Mouse (Mus musculus) thymus, postnatal 10 days (tissue): ENCODE results near the gene St6galnac6.
A peak's percentile ranks its signal among the peaks of the same experiment; 100 is the strongest.

Experiments used
- DNase-seq, 2 experiments: peaks; one replicate each; pipeline ENCODE4 v3.0.0; 2021; ENCODE audit warnings: low spot score in 2 of 2

The St6galnac6 gene

DNA sequence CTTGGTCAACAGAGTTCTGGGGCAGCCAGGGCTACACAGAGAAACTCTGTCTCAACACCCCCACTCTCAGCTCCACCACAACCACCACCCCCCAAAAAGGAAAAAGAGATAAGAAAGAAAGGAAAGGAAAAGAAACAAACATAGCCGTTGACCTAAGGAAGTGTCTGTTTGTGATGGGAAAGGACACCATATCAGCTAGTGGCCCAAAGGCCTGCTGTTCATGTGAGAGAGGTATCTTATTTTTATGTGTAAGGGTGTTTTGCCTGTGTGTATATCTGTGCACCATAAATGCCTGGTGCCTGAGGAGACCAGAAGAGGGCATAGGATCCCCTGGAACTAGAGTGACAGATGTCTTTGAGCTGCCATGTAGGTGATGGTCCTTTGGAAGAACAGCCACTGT, 40.1 kb downstream of the St6galnac6 start:
- DNase-seq: no peak

DNA sequence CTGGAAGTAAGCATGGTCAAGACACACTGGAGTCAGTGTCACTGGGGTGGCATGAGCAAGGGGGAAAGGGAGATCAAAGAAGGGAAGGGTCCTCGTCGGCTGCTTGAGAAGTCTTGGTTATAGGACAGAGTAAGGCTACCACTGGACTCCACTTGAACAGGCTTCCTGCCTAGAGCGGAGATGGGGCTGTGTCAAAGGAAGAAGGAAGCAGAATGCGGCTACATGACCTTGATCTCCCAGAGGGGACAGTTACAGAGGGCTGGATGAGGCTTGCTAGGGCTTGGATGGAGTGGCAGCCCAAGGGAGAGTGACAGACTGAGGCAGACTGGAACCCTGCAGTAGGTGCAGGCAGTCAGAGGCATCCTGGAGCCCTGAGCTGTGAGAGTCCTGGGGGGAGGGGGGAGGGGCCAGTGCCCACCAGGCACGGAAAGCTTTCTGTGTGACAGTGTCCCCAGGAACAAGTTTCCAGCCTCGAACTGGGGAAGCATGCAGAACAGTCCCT, 41.1 kb downstream of the St6galnac6 start:
- DNase-seq: no peak

DNA sequence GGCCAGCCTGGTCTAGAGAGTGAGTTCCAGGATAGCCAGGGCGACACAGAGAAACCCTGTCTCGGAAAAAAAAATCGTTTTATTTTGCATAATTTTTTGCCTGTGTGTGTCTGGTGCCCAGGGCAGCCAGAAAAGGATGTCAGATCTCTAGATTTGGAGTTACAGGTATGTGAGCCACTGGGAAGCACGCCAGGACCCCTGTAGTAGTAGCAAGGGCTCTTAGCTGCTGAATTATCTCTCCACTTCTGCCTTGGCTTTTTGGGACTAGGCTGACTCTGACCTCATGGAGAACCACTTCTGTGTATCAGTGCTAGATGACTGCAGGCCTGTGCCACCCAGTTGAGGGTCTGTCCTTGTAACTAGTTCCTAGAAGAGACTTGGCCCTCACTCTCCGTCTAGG, 42.3 kb downstream of the St6galnac6 start:
- DNase-seq: no peak

DNA sequence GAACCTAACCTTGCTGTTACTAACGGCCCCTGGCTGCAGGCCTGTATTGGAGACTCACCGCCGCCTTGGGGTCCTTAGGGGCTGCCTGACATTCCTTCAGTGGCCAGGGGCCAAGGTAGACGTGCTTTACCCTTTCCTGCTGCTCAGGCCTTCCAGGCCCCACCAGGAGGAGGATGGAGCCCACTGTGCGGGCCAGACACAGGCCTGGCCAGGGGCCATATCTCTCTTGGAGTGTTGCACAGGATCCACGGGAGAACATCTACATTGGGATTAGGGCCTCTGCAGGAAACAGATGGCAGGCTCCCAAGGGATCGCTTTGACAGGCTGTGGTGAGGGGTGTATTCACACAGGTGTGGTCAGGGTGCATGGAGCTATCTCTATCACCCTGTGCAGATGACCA, 43.3 kb downstream of the St6galnac6 start:
- no peak for DNase-seq

DNA sequence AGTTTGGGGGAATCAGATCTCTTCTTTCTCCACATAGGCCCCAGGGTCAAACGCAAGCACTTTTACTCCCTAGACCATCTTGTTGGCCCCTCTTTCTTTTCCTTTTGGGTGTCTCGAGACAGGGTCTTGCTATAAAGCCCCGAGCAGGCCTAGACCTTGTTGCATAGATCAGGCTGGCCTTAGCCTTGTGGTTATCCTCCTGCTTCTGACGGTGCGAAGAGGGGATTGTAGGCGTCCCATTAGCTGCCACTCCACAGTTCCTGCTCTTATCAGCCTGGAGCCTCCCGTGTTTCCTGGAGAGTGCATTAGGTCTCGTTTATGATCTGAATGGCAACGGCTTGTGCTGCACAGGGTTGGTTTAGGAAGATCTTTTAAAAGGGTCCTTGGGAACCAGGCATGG, 44.6 kb downstream of the St6galnac6 start:
- no peak for DNase-seq

DNA sequence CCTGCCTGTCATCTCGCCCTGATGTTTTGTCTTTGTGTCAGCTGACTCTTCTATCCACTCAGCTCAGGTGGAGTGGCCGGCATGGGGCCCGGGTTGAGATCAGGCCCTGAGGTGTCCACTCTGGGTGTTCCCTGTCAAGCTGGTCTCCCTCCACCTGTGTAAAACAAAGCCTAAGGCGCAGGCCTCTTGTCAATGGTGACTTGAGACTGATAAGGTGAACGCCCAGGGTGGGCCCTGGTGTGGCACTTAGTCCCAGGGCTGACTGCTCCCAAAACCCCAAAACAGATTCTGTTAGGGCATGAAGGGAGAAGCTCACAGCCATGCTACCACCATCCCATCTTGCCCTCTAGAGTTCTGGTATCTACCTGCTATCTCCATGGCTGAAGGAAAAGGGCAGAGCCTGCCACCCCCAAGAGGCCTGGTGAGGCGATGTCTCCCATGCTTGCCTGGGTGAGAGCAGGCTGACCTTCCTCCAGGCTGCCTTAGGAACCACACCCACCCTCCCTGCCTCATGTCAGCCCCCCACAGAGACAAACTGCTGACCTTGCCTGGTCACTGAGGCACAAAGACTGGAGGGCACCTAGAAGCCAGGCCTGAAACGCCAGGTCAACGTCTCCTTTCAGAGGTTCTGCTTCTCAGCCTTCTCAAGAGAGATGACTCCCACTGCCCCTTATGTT, 45.4 kb downstream of the St6galnac6 start:
- no peak for DNase-seq

DNA sequence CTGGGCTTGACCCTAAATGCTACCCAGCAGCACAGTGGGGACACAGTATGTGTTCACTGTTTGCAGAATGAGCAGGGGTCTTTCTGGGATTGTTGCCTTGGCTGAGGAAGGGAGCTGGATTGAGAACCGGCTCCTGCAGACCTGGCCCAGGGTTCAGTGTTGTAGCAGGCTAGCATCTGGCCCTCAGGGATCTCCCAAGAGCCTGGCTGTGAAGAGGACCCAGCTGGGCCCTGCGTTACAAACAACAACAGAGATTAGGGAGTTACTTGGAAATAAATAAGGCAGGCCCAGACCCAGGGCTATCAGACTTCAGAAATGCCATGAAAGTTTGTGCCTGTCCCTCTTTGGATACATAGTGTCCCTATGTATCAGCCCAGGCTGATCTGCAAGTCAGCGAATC, 46.1 kb downstream of the St6galnac6 start:
- DNase-seq: no peak

DNA sequence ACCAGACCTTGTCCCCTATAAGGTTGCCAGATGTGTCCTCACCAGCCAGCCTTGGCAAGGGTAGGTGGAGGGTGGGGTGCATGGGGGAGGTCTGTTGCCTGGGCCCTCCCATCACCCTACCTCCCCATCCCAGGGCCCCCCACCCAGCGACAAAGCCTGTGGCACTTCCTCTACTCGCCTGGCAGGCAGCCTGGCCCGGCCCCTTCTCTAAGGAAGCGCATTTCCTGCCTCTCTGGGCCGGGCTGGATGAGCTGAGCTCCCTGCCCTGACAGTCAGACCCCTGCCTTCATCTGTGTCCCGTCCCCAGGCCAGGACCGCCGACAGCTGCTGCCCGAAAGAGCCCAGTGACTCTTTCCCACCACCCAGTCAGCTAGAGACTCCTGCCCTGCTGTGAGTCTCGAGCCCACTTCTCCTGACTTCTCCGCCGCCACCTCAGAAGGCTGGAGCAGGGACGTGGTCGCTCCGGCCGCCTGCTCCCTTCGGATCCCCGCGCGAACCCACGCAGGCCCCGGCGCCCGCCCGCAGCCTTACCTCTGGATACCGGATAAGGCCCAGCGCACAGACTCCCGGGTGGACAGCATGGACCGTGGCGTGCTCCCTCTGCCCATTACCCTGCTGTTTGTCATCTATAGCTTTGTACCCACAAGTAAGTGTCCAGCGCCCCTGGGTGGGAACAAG, 47.0 kb downstream of the St6galnac6 start, which contains the start of gene Eng:
Eng (plus strand) TSS at position 217 of the 678 bp plus-strand sequence.
- DNase-seq: peak; percentile 52 to 54

DNA sequence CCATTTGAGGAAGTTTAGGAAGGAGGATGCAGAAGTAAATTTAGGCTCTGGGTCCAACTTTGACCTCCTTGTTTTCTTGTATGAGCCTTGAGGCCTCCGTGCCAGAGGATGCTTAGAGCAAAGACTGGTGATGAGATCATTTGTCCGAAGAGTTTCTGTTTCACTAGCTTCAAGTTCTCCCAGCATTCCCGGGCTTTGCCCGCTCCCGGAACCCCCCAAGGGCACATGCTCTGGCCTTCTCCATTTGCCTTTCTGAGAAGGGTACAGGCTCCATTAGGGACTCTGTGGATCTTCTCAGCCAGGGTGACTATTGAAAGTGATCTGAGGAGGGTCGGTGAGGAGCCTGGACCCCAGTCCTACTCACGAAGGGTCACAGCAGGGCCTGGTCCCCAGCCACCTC, 47.9 kb downstream of the St6galnac6 start:
- DNase-seq: no peak

DNA sequence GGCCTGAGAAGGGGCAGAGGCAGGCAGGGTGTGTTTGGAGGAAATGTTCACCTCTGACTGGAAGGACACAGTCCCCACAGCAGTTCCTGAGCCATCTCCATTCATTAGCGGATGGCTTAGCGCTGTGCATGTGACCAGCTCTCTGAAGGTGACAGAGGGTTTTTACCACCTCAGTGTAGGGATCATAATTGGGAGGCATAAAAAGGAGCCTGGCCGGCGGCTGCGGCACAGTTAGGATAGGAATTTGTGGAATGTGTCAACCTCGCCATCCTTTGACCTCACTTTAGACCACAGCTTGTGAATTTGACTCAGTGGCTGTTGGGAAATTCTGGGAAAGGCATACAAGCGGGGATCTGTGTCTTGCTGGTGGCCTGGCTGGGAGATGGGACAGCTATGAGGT, 54.3 kb downstream of the St6galnac6 start:
- DNase-seq: no peak

DNA sequence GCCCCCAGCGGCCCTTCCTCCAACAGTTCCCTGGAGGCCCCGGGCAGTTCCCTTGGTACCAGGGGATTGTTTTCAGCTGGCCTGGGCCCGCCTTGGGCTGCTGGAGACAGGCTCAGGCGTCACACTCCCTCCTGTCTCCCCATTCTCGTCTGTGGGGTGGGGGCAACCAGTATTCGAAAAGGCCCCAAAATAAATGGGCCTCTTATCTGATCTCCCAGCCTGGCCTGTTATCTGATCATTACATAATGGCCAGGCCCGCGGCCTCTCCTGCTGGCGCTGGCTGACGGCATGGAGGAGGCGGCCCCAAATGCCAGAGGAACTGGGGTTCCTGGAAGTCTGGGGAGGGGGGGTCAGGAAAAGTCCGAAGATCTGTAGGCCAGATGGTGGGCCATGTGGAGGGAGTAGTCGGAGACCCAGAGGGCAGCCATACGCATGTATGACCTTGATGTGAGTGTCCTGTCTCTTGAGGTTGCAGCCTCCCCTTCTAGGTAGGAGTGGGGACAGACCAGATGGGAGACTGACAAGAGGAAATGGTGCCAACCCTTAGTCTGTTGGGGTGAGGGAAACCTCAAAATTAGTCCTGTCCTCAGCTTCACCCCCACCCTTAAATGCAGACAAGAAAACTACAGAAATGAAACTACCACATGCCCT, 55.4 kb downstream of the St6galnac6 start:
- no peak for DNase-seq

DNA sequence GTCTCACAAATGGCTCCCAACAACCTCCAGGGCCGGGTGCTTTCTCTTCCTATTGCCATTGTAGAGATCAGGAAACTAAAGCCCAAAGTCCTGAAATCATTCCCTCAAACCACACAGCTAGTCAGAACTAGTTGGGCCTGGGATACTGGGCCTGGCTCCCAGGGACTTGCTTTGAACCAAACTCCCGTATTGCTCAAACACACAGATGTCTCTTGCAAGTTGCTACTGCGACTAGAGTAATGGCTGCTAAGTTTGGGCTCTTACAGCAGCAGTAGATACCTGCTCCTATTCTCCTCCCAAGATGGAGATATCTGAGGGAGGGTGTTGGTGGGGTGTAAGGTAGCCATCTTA, 55.9 kb downstream of the St6galnac6 start:
- no peak for DNase-seq

DNA sequence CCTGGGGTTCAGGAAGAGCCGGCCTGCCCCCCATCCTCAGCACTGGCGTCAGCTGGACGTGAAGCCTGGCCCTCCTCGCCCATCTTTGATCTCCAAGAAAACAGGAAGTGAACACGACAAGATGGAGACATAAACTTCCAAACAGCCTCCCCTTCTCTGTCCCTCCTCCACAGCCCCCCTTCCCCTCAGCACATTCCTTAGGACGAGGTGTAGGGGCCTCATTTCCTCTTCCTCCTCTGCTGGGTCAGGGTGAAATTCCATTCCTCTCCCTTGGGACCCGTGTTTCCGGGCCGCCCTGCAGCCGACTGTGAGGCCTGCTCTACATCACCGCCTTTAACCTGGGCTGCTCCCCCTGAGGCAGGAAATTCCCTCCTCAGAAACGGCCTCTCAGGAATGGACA, 56.3 kb downstream of the St6galnac6 start:
- DNase-seq: no peak

DNA sequence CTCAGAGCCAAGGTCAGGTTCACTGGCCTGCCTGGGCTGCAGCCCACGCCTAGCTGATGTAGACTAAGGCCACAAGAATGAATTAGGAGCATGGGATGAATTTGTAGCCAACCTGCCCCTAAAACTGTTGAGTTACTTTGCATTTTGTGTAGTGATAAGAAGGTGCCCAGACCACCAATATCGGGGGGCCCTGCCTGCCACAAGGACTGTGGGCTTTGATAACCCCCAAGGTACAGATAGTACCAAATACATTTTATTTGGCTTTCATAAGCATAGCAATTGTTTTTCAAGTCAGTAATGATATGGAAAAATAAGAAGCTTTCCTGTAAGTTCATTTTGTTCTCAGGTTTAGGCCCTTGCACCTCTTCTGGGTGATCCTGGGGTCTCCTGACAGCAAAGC, 59.4 kb downstream of the St6galnac6 start:
- DNase-seq: no peak

DNA sequence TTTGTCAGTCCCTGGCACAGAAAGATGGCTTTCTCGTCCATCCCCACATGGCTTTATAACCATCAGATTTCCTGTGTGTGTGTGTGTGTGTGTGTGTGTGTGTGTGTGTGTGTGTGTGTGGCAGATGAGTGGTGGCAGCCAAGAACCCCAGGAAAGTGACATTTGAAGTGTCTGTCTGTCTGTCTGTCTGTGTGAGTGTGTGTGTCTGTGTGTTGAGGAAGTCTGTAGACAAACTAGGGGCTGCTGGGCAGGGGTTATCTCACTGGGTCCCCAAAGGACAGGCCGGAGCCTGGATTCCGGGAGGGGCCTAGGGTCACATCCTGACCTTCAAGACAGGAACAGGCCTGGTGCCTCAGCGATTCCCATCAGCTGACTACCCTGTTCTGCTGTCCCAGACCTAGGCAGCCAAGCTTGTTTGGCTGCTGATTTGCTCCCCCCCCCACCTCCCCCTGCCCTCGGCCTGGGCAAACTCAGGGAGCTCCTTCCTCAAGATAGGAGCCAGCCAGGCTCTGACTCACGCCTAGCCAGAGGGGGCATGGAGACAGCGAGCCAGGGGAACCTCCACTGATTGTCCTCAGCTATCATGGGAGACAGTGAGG, 62.1 kb downstream of the St6galnac6 start:
- DNase-seq: no peak

DNA sequence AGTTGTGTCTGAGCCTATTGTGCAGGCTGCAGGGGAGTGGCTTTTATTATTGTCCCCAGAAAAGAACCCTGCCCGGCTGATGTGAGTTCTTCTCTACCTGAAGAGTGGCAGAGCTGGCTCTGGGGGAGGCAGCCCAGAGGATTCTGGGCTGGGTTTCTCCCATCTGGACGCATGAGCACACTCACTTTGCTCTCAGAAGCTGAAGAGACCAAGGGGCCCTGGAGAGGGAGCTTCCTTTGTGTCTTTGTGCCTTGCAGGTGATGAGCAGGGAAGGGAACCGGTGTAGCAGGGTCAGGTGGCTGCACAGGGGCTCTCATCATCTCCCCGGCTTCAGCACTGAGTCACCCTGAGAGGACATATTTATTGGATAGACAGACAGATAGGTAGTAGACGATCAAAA, 62.8 kb downstream of the St6galnac6 start:
- DNase-seq: peak in 1 of 2 experiments; percentile 29

DNA sequence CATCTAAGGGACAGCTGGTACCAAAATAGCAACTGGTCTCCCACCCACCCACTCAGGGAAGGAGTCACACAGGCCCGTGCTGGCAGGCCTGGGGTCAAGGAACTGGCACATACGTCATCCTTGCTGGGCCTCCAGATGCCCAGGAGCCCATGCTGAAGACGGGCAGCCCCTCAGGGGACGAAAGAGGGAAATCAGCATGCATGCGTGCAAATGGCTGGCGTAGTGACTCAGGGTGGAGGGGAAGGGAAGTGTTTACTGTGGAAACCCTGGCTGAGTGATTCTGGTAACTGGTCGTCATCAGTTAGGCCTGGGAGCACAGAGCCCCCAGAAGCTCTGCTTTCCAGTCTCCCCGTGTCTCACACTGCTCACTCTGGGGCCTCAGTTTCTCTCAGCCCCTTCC, 65.8 kb downstream of the St6galnac6 start:
- DNase-seq: no peak

DNA sequence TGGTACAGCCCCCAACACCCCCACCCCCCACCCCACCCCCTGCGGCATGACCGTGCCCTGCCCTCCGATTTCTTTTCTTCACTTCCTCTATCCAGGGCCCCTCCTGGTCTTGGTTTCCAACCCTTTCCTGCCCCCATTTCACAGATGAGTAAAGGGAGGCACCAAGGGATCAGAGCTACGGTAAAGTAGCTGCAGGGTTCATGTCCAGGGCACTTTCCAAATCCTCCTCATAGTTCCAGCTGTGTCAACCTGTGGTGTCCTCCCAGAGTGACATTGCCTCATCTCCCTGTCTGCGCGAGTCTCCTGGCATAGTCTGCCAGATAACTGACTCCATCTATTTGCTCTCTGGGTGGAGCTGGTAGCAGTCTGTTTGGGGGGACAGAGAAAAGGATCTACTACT, 66.3 kb downstream of the St6galnac6 start:
- DNase-seq: no peak

DNA sequence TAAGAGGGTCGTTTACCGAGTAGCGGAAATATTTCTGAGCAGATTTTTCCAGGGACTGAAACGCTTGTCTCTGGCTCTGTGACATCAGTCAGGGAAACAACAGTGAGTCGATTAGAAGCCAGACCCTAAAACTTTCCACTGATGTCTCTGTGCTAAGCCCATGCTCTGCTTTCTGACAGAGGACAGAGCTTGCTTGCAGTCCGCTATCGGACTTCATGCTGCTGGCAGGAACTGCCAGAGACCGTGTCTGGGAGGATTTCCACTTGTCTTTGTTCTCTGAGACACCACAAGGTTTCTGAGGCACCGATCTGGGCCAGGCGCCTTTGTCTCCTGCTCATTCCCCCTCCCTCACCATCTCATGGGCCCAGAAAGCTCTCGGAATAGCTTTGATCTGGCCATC, 68.3 kb downstream of the St6galnac6 start:
- DNase-seq: no peak

DNA sequence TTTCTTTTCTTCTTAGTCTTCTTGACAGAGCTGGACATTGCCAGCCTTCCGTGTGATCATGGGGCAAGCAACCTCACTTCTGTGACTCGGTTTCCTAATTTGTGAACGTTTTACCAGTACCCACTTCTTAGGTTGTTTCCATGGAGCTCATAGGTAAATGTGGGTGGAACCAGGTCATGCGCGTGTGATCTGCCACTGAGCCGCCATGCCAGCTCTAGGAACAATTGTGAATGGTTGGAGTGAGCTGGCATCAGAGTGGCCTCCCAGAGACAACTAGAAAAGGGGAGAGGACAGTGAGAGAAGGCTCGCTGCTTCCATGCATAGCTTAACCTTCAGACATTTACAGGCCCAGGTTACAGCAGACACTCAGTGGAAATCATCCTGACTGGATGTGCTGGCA, 68.7 kb downstream of the St6galnac6 start:
- DNase-seq: no peak

DNA sequence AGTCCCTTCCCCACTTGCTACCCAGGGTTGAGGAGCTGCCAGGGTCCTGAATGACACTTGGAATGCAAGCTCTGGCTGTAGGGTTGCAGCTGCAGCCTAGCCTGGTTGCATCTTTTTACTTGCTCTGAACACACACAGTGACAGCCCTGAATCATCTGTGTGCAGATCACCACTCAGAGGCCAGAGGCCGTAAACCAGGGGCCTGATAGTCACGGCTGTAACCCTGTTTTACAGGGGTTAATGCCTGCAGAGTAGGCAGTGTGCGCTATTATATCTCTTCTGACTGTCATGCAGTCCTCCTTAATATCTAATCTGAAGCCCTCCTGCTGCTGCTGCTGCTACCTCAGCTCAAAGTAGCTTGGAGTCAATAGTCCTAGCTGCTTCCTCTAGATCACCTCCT, 70.4 kb downstream of the St6galnac6 start:
- no peak for DNase-seq
